Mouse (Mus musculus) neural tube, embryonic 14.5 days (tissue): ENCODE data around the gene Tnrc6b. TPM values are rescaled to one million over a fixed set of nuclear protein-coding genes. Genes with fewer than 3 reads are reported as not detected.

Experiments used
- ATAC-seq: fragments of 200-750 bp; cut with Nextera tagmentation; 2 replicates; pipeline ENCODE4 v1.8.0; 2017; ENCODE audit warnings: low read depth, mild to moderate bottlenecking, moderate TSS enrichment, moderate library complexity
- H3K27ac ChIP-seq: fragments of 300-500 bp; sonication (generic); 2 replicates; pipeline ENCODE4 v1.5.1; 2014; ENCODE audit warnings: low read depth, mild to moderate bottlenecking, control low read depth, low read length, moderate library complexity, mixed read lengths
- H3K27me3 ChIP-seq: fragments of 300-500 bp; sonication (generic); 2 replicates; pipeline ENCODE4 v1.6.1; 2014; ENCODE audit warnings: low read length; ENCODE audit not compliant: control insufficient read depth, insufficient read depth
- H3K36me3 ChIP-seq: fragments of 300-500 bp; sonication (generic); 2 replicates; pipeline ENCODE4 v1.6.1; 2014; ENCODE audit warnings: low read length, mixed read lengths; ENCODE audit not compliant: control insufficient read depth, insufficient read depth
- H3K4me1 ChIP-seq: fragments of 300-500 bp; sonication (generic); 2 replicates; pipeline ENCODE4 v1.6.1; 2014; ENCODE audit warnings: low read length; ENCODE audit not compliant: control insufficient read depth, insufficient read depth
- H3K4me2 ChIP-seq: fragments of 300-500 bp; sonication (generic); 2 replicates; pipeline ENCODE4 v1.6.1; 2014; ENCODE audit warnings: mild to moderate bottlenecking, low read depth, low read length, control low read depth
- H3K4me3 ChIP-seq: fragments of 300-500 bp; sonication (generic); 2 replicates; pipeline ENCODE4 v1.5.1; 2014; ENCODE audit warnings: low read depth, low read length, control low read depth, mixed read lengths
- H3K9ac ChIP-seq: fragments of 300-500 bp; sonication (generic); replicated peaks from 2 replicates; pipeline ENCODE4 v1.6.1; 2014; ENCODE audit warnings: low read depth, mild to moderate bottlenecking, control low read depth, low read length, mixed read lengths
- H3K9me3 ChIP-seq: fragments of 300-500 bp; sonication (generic); 2 replicates; pipeline ENCODE4 v1.6.1; 2016; ENCODE audit warnings: low read length; ENCODE audit not compliant: control insufficient read depth
- WGBS: fragments of 180-500 bp; shearing (Covaris S2); extraction: QIAGEN DNeasy Blood & Tissue Kit; methylation state at CpG from one replicate; pipeline ENCODE4 v1.1.7; 2014; 5-methylcytosine and 5-hydroxymethylcytosine counted together
- microRNA-seq: library from miRNA; unstranded; fragments of <30 nt; microRNA quantifications from one replicate; pipeline ENCODE4, GENCODE M21; 2016
- polyA plus RNA-seq: library from polyadenylated mRNA; unstranded; fragments of >200 nt; fragmentation: Nextera tagmentation; extraction: Ambion mirVana; gene quantifications from 2 replicates; pipeline ENCODE4 v1.2.1, GENCODE M21; 2014

Gene Tnrc6b
- polyA plus RNA-seq, 1 experiment from 2014 or later, result 26.5 TPM

GRCm38 (mm10) chr15:80977620-80978334 lies 266.7 kb downstream of the Tnrc6b start, which contains the start of gene Sgsm3:
Sgsm3 (plus strand) TSS chr15:80977765.
- Histone ChIP-seq H3K4me3 (peak within 1 kb of the TSS; percentile 77), H3K4me1 (no peaks in the 10 kb centered on the region), H3K9ac (peak within 1 kb of the TSS; percentile 77), H3K27me3 (no peaks in the 10 kb centered on the region), H3K9me3 (no peaks in the 10 kb centered on the region), H3K36me3 (no peaks in the 10 kb centered on the region), H3K27ac (peak within 1 kb of the TSS; percentile 62), H3K4me2 (peak within 1 kb of the TSS; percentile 57)
- under 1% methylated on average over 50 of the region's 67 CpGs for WGBS
- ATAC-seq, result peak; percentile 96

GRCm38 (mm10) chr15:80979611-80980010 lies 268.5 kb downstream of the Tnrc6b start:
- Histone ChIP-seq H3K9ac (no peak overlapping the region), H3K4me1 (no peaks in the 10 kb centered on the region), H3K4me2 (no peak overlapping the region), H3K27me3 (no peaks in the 10 kb centered on the region), H3K36me3 (no peaks in the 10 kb centered on the region), H3K9me3 (no peaks in the 10 kb centered on the region), H3K4me3 (no peak overlapping the region), H3K27ac (no peak overlapping the region)
- 82% methylated on average over 4 of the region's 4 CpGs for WGBS
- ATAC-seq, result no peak

- H3K9me3 ChIP-seq, result no peaks in the 10 kb centered on the region
- no peak overlapping the region for H3K9ac ChIP-seq
- ATAC-seq, result no peak
- no peak overlapping the region for H3K4me3 ChIP-seq
- 90% methylated on average over 4 of the region's 4 CpGs for WGBS
- H3K4me1 ChIP-seq, result no peaks in the 10 kb centered on the region
- no peaks in the 10 kb centered on the region for H3K36me3 ChIP-seq
- no peaks in the 10 kb centered on the region for H3K27me3 ChIP-seq
- no peak overlapping the region for H3K27ac ChIP-seq
- no peak overlapping the region for H3K4me2 ChIP-seq
These were observed 270.1 kb downstream of the Tnrc6b start for GRCm38 (mm10) chr15:80981176-80981575.

GRCm38 (mm10) chr15:80983264-80983663 lies 272.2 kb downstream of the Tnrc6b start:
- Histone ChIP-seq H3K4me3 (no peak overlapping the region), H3K27ac (no peak overlapping the region), H3K9me3 (no peaks in the 10 kb centered on the region), H3K27me3 (no peaks in the 10 kb centered on the region), H3K36me3 (no peaks in the 10 kb centered on the region), H3K4me1 (no peaks in the 10 kb centered on the region), H3K9ac (no peak overlapping the region), H3K4me2 (no peak overlapping the region)
- WGBS, result 93% methylated on average over 2 of the region's 2 CpGs
- no peak for ATAC-seq

- no peak overlapping the region for H3K27ac ChIP-seq
- H3K9me3 ChIP-seq, result no peaks in the 10 kb centered on the region
- H3K36me3 ChIP-seq, result no peaks in the 10 kb centered on the region
- H3K4me3 ChIP-seq, result no peak overlapping the region
- WGBS, result 57% methylated on average over 1 of the region's 1 CpGs
- H3K9ac ChIP-seq, result no peak overlapping the region
- ATAC-seq, result no peak
- H3K4me1 ChIP-seq, result no peaks in the 10 kb centered on the region
- H3K27me3 ChIP-seq, result no peaks in the 10 kb centered on the region
- H3K4me2 ChIP-seq, result no peak overlapping the region
These were observed 277.2 kb downstream of the Tnrc6b start for GRCm38 (mm10) chr15:80988331-80988730.

- no peaks in the 10 kb centered on the region for H3K36me3 ChIP-seq
- no peak for ATAC-seq
- 83% methylated on average over 3 of the region's 3 CpGs for WGBS
These were observed 278.6 kb downstream of the Tnrc6b start for GRCm38 (mm10) chr15:80989712-80990111.

More at GRCm38 (mm10) chr15:80989712-80990111, 278.6 kb downstream of the Tnrc6b start:
- H3K27me3 ChIP-seq, result no peaks in the 10 kb centered on the region
- no peaks in the 10 kb centered on the region for H3K9me3 ChIP-seq
- H3K4me3 ChIP-seq, result no peak overlapping the region
- no peak overlapping the region for H3K4me2 ChIP-seq
- H3K9ac ChIP-seq, result no peak overlapping the region
- no peak overlapping the region for H3K27ac ChIP-seq
- H3K4me1 ChIP-seq, result no peaks in the 10 kb centered on the region

Small RNAs within 50 kb of the gene (microRNA-seq; reads per million reads assigned to microRNA genes)
- 5.1 reads per million, percentile 10 among the genes with 10 or more reads in this experiment for gene Mir5113

Other genes with a start within 250 kb of the Tnrc6b start
- gene Enthd1, start 146.2 kb upstream of the Tnrc6b start, polyA plus RNA-seq, result not detected in 2 replicates
- 0.32 and 0.37 TPM in 2 replicates for gene Grap2, start 138.7 kb upstream of the Tnrc6b start, polyA plus RNA-seq
- gene Fam83f, start 39.5 kb upstream of the Tnrc6b start, polyA plus RNA-seq, result 0.12 and 0.23 TPM in 2 replicates
- 90.2 and 114 TPM in 2 replicates for gene Adsl, start 237.2 kb downstream of the Tnrc6b start, polyA plus RNA-seq